Mouse (Mus musculus): ENCODE data around the gene Fh1.

- TF ChIP-seq CTCF (IDR thresholded peaks at IDR 0.05; ENCODE audit: borderline replicate concordance, insufficient read depth, low read depth, low read length) (no peak), POLR2A (IDR thresholded peaks at IDR 0.05; ENCODE audit: borderline replicate concordance, insufficient read depth, low read length) (no peak)
Measured at GRCm38 (mm10) chr1:175608708-175609107, 16.7 kb downstream of the Fh1 start.
